Mouse (Mus musculus): ENCODE measurements around the gene Sox8.

The Sox8 gene

DNA sequence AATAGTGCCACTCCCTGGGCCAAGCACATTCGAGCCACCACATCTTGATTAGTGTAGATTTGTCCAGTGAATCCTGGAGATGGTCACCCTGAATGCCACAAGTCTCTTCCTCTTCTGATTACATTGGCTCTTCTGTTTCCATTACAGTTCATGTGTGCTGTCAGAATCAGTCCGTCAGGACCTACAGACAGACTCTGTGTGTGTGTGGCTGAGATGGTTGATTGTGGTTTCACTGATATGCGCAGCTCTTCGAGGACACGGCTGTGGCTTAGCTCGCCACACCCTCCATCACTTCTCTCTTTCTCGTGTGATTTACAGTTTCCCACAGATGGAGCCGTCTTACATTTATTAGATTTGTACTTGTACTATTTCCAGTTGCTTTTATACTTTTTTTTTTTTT is 13.4 kb upstream of the Sox8 start:
- in situ Hi-C loops (cut with MboI; ENCODE audit: low pct_unique_long_range_greater_than_20kb in 1 of 2, low sequenced_read_pairs in 2 of 2, unreplicated experiment in 1 of 2) = no loop called here

DNA sequence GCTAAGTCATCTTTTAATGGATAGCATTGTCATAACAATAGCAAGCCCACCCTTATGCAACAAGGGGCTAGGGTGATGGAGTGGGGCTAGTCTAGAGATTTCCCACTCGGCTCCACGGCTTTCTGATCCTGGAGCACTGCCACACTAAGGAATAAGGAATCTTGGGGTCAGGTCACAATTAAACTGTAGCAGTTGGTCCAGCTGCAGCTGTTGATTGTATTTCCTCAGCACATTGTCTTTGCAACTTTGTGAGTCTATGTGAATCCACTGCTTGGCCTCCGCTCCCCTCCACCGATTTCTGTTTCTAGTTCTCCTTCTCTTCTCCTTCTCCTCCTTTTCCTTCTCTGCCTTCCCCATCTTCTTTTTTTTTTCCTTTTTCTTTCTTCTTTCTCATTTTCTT is 12.6 kb upstream of the Sox8 start:
- in situ Hi-C loops (cut with MboI; ENCODE audit: low pct_unique_long_range_greater_than_20kb in 1 of 2, low sequenced_read_pairs in 2 of 2, unreplicated experiment in 1 of 2) = no loop called here

DNA sequence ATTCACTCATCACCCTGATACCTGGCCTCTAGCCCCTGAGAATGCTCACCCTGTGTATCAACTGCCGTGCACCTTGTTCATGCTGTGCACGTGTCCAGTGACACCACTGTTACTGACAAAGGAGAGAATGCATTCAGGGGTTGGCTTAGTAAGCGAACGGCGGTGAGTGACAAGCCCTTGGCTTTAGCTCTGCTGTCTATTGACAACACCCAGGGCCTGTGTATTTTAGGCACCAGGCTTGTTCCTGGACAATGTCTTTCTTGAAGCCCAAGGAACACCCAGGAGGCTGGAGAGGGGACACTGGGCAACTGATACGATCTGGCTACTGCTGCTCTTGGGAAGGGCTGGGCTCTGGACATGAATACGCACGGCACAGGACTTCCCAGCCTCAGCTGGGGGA is 11.6 kb upstream of the Sox8 start:
- in situ Hi-C loops (cut with MboI; ENCODE audit: low pct_unique_long_range_greater_than_20kb in 1 of 2, low sequenced_read_pairs in 2 of 2, unreplicated experiment in 1 of 2) = no loop called here

DNA sequence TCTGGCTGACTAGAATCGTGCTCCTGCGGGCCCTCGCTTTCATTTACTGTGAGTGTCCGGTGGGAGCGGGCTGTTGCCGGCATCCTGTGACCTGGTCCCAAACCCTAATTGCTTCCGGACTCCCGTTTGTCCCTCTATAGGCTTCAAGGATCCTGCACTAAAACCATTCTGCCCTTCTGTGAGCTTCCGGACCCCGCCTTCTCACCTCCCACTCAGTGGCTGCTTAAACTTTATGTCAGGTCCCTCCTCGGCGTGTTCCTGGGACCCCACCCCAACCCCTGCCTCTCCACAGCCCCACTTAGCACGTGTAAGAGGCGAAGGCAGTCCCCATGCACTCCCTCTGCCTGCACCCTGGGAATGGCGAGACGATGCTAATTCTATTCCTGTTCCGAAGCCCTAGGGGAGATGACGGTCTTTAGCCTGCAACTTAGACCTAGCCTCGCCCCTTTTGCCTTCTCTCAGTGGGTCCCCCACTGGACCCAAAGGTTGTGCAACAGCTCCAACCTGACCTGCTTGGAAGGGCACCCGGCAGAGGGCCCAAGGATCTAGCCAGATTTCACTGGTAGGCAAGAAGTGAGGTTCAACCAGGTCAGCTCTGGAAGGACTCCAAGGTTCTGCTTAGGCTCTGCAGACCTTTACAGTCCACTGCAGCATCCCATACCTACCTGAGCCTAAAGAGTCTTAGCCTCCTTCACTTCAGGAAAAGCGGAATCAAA is 9.0 kb upstream of the Sox8 start:
- in situ Hi-C loops (cut with MboI; ENCODE audit: low pct_unique_long_range_greater_than_20kb in 1 of 2, low sequenced_read_pairs in 2 of 2, unreplicated experiment in 1 of 2) = no loop called here

DNA sequence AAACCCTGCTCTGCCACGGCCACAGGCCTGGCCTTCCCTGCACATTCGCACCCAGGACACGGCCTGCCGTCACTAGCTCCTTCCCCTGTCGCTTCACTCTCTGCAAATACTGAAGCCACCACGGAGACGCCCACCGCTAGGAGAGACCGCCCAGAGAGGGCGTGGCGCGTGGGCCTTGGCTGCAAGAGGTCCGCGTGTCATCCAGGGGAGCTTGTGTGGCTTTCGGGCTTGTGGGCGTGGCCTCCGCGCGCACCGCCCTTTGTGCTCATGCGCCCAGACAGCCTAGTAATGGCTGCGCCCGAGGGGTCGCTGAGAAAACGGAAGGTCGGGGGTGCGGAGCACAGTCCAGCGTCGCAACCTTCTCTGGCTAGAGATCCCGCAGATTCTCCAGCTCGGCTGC is 8.4 kb upstream of the Sox8 start, which contains the start of gene Lmf1:
TSS of gene Lmf1 (plus strand) at position 166 of the 400 bp plus-strand sequence.
- in situ Hi-C loops (cut with MboI; ENCODE audit: low pct_unique_long_range_greater_than_20kb in 1 of 2, low sequenced_read_pairs in 2 of 2, unreplicated experiment in 1 of 2) = no loop called here

DNA sequence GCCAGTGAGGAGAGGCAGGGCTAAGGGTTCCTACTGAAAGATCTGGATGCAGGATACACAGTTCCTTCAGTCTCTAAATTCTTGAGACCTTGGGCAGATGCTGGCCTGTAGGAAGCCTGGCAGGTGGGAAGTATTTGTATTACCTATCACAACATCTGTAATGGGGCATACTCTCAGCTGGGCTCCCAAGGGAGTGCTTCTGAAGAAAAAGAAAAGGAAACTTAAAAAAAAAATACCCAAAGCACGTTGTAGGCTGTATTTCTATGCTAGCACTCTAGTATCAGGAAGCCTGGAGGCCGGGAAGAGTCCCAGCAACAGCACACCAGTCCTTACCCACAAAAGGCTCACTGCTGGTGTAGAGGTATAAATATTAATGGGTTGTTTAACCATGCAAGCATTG is 7.2 kb upstream of the Sox8 start:
- in situ Hi-C loops (cut with MboI; ENCODE audit: low pct_unique_long_range_greater_than_20kb in 1 of 2, low sequenced_read_pairs in 2 of 2, unreplicated experiment in 1 of 2) = no loop called here

DNA sequence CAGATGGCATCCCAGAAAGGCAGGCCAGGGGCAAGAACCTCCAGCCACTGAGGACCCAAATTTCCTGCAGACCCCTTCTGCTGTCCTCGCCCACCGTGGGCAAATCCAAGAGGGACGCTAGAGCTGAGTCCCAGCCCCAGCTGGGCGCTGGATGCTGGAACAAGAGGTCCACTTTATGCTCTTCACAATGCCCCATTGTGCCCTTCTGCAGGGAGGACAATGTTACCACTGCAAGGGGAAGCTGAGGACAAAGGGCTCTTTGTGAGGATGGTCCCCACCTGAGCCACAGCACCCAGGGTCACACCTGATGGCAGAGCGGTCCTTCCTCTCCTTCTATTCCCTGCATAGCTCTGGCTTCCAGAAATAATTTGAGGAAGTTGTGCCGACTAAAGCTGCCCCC is 6.8 kb upstream of the Sox8 start:
- in situ Hi-C loops (cut with MboI; ENCODE audit: low pct_unique_long_range_greater_than_20kb in 1 of 2, low sequenced_read_pairs in 2 of 2, unreplicated experiment in 1 of 2) = no loop called here

DNA sequence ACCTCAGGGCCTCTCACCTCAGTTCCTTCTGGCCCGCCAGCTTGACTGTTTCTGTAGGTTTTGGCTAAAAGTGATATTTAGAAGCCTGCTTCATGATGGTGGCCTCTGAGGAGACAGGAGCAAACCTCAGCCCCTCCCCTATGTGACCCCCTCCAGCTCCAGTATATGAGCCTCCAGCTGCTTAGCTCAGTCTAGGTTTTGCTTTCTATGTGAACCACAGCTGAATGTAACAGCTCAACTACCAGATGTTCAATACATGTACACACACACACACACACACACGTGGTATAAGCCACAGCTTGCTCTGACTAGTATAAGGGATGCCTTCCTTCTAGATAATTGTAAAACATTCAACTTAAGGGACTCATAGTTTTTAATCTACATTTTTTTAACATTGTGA is 5.5 kb upstream of the Sox8 start:
- in situ Hi-C loops (cut with MboI; ENCODE audit: low pct_unique_long_range_greater_than_20kb in 1 of 2, low sequenced_read_pairs in 2 of 2, unreplicated experiment in 1 of 2) = no loop called here

DNA sequence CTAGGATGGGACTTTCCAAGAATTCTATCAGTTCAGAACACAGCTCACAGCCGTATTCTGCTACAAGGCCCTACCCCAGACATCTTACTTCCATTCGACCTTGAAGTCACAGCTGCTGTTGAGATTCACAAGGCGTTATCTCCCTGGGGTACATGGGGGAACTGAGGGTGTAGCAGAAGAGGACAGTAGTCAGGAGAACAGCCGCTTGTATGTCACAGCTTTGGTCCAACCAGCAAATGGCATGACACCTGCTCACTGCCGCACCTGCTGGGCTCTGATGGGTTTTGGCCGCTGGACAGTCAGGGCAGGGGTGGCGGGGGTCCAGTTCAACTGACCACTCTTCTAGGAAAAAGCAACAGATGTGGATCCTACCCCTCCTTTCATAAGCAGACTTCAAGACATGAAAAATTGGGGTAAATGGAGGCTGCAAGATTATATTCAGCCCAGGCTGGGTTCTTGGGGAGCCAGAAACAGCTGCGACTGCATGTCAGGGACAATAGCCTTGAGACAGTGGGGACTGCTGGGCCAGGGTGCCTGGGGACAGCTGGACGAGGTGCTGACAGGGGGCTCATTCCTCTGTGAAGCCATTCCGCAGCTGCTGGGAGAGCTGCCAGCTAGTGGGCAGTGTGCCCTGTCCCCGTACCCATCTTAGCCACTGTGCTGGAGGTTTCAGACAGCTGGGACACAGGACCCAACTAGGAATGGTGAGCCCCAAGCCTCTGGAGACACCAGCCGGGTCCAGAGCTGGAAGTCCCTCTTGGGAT is 4.9 kb upstream of the Sox8 start:
- in situ Hi-C loops (cut with MboI; ENCODE audit: low pct_unique_long_range_greater_than_20kb in 1 of 2, low sequenced_read_pairs in 2 of 2, unreplicated experiment in 1 of 2) = no loop called here

DNA sequence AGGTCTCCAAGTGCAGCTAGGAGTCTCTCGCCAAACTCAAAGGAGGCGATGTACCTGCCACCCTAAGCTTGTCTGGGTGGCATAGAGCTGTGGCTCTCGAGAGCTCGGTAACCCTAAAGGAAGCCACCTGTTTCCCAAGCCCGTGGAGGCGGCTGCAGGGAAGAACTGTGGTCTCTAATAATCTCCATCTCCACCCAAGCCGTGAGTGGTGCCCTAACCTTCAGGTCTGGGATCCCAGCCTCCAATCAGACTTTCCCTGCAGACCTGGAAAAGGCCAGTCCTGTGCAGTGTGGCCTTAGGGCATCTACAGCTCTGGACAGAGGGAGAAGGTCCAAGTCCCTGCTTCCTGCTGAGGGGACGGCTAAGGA is 951 bp upstream of the Sox8 start:
- in situ Hi-C loops (cut with MboI; ENCODE audit: low pct_unique_long_range_greater_than_20kb in 1 of 2, low sequenced_read_pairs in 2 of 2, unreplicated experiment in 1 of 2) = no loop called here

DNA sequence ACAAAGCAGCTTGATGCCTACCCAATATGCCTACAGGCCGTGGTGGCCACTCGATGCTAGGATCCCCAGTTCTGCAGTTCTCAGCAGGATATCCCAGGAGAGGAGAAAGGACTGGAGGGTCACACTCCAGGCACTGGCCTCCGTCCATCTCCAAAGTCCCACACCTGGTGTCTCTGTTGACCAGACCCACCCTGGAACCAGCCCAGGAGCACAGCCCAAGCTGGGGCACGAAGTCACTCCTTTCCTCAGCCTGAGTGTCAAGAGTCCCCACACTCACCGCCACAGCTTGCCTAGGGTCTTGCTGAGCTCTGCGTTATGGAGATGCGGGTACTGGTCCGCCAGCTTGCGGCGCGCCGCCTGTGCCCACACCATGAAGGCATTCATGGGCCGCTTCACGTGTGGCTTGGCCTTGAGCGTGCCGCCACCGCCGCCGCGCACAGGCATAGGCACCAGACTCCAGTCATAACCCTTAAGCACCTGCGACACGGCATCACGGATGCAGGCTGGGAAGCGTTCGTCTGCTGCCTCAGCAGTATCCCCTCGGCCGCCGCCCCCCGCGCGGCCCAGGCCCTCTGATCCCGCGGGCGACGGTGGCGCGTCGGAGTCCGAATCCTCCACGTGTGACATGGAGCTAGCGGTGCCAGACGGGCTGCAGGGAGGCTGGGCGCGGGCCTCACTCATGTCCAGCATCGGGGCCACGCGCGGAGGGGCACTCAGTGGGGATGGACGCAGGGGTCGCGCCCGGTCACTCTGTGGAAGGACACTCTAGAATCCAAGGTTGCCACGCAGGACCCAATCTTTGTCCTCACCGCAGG is 446 bp downstream of the Sox8 start:
- in situ Hi-C loops (cut with MboI; ENCODE audit: low pct_unique_long_range_greater_than_20kb in 1 of 2, low sequenced_read_pairs in 2 of 2, unreplicated experiment in 1 of 2) = no loop called here

DNA sequence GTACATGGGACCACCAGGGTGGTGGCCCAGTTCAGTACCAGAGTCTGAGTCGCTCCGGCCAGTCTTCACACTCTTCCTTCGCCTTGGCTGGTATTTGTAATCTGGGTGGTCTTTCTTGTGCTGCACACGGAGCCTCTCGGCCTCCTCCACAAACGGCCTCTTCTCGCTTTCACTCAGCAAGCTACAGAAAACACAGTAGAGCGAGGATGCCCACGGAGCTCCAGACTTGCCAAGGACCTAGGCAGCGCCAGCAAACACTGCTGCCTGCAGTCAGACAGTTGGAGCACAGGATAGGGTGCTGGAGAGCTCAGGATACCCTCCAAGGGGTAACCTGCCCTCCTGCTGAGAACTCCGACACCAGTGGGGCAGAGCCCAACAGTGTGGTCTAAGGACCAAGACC is 1.6 kb downstream of the Sox8 start:
- in situ Hi-C loops (cut with MboI; ENCODE audit: low pct_unique_long_range_greater_than_20kb in 1 of 2, low sequenced_read_pairs in 2 of 2, unreplicated experiment in 1 of 2) = no loop called here

DNA sequence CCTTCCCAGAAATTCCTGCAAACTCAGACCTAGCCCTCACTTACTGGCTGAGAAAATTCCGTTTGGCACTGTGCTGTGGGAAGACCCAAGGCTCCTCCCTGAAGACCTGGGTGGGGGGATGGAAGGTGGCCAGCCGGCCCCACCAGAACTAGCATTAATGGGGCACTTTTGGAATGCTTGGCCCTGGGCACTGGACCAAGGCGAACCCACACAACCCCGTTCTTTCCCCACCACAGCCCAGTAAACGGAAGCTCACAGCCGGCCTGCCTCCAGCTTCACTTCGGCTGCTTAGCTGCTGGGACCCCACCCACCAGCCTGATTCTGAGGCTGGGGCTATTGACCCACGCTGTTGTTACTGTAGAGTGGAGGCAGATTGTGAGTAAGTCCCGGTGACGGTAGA is 2.3 kb downstream of the Sox8 start:
- in situ Hi-C loops (cut with MboI; ENCODE audit: low pct_unique_long_range_greater_than_20kb in 1 of 2, low sequenced_read_pairs in 2 of 2, unreplicated experiment in 1 of 2) = no loop called here

DNA sequence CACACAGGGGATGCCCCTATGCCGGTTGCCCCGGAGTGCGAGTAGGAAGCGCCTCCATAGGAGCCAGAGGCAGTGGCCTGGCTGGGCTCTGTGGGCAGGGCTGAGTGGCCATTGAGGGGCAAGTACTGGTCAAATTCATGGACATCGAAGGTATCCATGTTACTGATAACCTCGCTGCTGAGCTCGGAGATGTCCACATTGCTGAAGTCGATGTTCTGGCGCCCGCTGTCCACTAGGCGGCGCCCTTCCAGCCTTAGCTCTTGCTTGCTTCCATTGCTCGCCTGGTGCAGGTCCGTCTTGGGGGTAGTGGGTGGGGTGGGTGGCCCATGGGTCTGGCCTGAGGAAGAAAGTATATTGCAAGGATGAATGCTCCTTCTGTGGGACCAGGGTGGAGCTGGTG is 2.7 kb downstream of the Sox8 start:
- in situ Hi-C loops (cut with MboI; ENCODE audit: low pct_unique_long_range_greater_than_20kb in 1 of 2, low sequenced_read_pairs in 2 of 2, unreplicated experiment in 1 of 2) = no loop called here

DNA sequence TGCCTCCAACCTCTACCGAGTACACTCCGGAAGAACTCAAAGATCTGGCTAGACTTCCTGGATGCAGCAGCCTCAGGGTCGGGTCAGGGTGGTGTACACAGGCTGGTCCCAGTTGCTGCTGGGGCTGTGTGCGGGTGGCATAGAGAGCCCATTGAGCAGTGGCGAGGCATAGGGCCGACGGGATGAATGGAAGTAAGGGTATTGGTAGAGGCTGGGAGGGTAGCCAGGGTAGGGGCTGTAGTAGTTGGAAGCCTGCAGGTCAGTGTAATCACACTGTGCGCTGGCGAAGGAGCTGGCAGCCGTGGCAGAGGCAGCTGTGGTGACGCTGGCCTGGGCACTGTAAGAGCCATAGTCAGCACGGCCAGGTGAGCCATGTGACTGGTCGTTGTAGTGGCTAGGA is 3.2 kb downstream of the Sox8 start:
- in situ Hi-C loops (cut with MboI; ENCODE audit: low pct_unique_long_range_greater_than_20kb in 1 of 2, low sequenced_read_pairs in 2 of 2, unreplicated experiment in 1 of 2) = no loop called here

DNA sequence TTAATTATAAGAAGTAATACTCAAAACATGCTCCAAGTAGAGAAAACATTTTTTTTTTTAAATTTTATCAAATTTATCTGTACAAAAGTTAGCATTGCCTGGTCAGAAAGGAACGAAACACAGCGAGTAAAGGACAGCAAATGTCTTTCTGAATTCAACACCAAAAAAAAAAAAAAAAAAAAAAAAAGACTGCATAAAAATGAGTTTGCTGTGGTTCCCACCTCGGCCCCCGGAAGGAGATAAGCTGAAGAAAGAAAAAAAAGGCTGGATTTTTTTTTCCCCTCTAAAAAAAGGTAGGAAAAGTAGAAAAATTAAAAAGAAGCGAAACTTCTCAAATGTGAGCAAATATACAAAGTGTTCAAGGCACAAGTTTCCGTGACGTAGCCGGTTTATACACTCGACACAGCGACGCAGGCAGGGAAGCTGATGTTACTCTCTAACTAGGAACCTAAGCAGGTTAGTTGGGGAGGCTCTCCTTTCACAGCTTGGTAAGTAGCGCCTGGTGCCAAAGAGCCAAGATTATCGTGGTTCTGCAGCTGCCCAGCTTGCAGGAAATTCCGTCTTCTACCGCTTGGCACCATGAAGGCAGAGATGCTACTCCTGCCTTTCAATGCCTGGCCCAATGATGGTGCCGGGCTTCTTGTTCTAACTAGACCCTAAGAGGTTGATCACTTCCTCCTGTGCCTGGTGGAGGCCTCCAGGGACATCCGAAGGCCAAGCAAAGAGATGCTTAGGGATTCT is 4.5 kb downstream of the Sox8 start:
- in situ Hi-C loops (cut with MboI; ENCODE audit: low pct_unique_long_range_greater_than_20kb in 1 of 2, low sequenced_read_pairs in 2 of 2, unreplicated experiment in 1 of 2) = no loop called here

DNA sequence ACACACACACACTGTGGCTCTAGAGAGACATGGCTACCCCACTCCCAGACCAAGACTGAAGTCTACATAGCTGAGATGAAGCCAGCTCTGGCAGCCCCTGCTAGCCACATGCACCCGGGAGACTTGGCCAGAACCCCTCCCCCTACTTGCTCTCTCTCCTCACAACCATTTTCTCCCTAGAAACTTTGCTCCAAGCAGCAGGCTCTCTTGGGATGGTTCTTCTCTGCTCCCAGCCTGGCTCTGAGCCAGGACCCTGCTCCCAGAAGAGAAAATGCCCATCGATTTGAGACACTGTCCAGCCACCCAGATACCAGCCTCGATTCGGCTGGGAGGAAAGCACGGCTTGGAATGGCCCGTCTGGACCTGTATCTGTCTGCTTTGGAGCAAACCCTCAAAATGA is 5.2 kb downstream of the Sox8 start:
- in situ Hi-C loops (cut with MboI; ENCODE audit: low pct_unique_long_range_greater_than_20kb in 1 of 2, low sequenced_read_pairs in 2 of 2, unreplicated experiment in 1 of 2) = no loop called here

DNA sequence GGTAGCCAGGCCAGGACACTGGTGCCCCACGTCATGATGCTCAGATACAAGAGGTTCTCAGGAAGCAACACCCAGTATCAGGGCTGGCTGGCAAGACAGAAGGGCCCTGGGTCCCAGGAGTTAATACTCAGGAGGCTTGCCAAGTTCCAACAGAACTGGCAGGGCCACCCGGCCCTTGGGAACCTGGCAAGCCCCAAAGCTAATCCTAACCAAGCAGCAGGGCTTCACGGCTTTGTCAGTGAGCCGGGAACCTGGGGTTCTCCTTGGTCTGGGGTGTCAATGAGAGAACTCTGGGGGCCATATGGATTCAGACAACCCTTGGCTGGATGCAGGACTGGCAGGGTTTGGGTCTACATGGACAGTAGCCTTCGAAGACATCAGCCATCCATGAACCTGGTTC is 6.0 kb downstream of the Sox8 start:
- in situ Hi-C loops (cut with MboI; ENCODE audit: low pct_unique_long_range_greater_than_20kb in 1 of 2, low sequenced_read_pairs in 2 of 2, unreplicated experiment in 1 of 2) = no loop called here

All from mouse embryonic stem cell (cell line).